Mouse (Mus musculus) frontal cortex, postnatal 36 days (tissue): ENCODE measurements at regions not wholly inside any gene's neighbourhood (a gene's known extent, or its start where the extent isn't known, plus 50 kb on each side); places are given as distances from the start of the nearest gene placed in this dataset.
"Not testable (repeated sequence)": the region's sequence is repeated elsewhere in the genome, so short reads cannot be mapped to it uniquely, and the experiment has no call there.

Source experiments
- DNase-seq, 2 experiments: peaks; one replicate each; pipeline ENCODE4 v3.0.0; 2022; ENCODE audit warnings: low spot score in 2 of 2

DNA sequence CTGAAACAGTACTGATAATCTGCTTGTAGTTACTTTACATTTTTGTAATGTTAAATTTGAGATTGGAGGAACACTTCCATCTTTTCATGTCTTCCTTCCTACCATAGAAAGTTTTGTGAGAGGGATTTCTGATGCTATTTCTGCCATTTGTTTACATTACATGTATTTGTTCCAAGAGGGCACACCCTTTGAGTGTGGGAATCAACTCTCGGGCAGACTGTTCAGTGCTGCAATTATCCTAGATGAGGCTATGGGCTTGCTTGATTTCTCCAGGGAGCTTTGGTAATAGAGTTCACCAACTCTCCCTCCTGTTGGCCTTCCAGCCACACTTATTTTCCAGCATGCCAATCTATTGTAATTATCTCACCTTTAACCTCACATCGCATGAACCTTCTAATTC is 52.4 kb downstream of the Gm13691 start:
- no peak for DNase-seq

GRCm38 (mm10) chr2:84048398-84049140 is 58.2 kb downstream of the Gm13691 start:
- no peak for DNase-seq

- no peak for DNase-seq
Observed at GRCm38 (mm10) chr2:84051883-84052331, 61.6 kb downstream of the Gm13691 start.

DNA sequence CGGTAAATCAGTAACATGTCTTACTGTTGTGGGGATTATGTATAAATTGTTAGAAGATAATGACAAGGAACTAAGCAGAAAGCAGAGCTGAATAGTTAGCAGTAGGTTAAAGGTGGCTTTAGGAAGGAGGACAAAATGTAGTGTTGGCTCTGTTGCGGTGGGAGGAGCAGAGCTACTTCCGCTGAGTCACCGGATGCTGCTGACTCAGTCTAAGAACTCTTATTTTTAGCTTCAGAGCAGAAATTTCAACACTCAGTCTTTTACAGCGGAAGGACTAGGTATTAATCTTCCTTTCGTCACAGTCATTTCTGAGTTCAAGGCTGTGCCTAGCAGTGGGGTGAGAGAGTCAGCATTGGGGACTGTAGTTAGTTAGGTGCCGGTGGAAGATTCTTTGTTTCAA is 68.9 kb downstream of the Gm13691 start:
- DNase-seq = no peak

DNA sequence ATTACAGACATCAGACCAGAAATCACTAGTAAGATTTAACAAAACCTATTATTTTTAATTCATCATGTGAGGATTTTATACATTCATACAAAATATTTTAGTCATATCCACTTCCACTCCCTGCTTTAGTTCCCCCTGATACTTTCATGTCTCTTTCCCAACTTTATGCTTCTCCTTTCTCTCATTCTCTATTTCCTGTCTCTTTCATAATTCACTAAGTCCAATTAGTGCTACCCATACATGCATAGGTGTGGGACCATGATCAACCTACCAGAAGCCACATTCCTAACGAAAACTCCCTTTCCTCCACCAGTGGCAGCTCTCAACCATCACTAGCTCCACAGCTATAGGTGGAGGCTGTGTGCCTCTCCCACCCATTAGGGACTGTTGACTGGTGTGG is 70.9 kb downstream of the Gm13691 start:
- DNase-seq = no peak

- DNase-seq = no peak
Observed at GRCm38 (mm10) chr2:84064371-84064770, 74.0 kb downstream of the Gm13691 start.

DNA sequence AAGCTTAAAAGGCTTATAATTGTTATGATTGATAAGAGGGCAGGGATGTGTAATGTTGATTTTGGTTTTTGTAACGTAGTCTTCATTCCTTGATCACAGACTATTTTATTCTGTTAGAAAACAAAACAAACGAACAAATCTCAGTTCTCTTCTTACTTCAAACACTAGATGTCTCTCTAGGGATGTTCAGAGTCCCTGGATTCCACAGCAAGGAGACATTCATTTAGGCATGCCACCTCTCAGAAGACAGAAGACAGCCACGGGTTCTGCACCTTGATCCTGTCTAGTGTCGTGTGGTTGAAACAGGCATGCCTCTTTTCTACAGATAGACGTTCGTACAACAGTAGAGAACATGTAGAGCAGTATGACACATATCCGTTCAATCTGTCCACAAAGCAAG is 74.7 kb downstream of the Gm13691 start:
- peak in 1 of 2 experiments; percentile 13 for DNase-seq

GRCm38 (mm10) chr2:84065749-84066148 is 75.4 kb downstream of the Gm13691 start:
- DNase-seq = no peak

- DNase-seq = no peak
Observed at GRCm38 (mm10) chr2:84066151-84066693, 75.9 kb downstream of the Gm13691 start.

DNA sequence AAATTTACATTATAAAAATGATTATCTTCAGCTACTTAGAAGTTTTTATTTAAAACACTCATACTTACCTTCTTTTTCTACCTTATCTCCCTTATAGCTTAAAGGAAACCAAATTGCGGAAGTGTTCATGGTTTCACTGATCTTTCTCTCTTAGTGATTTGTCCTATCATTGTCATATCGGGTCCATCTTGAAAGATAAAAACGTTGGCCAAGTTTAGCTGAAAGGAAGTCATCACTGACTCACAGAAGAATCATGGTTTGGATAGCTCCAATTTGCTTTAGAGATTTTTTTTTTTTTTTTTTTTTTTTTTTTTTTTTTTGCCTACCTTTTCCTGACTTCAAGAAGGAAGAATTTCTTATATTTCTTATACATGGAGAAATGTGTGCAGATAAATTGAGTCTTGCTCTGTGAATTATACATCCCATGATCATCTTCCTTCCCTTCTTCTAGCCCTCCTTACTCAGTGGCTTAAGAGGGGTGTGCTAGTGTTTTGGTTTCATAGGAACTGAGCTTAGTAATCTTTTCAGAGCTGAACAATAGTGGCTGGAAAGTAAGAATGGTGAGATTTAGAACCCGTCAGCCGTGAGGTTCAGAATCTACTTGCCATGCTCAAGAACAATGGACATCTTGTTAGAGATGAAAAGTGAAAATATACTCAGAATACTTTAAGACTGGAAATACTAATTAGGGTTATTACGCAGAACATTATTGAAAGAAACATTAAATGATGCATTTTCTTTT is 76.6 kb downstream of the Gm13691 start:
- DNase-seq = no peak

DNA sequence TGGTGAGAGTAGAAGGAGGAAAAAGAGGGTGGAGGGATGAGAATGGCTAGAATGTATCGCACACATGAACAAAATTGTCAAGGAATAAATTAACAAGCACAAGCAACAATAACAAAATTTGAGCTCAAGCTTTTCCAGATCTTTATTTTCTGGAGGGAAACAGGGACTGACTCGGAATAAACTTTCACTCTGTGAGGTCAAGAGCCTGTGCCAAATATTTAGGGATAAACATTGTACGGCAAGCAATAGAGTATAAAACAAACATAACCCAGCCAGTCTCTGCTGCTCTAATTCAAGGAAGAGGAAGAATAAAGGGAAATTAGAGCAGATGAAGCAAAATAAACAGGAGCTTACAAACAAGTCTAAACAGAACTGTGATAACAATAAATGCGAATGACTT is 78.3 kb downstream of the Gm13691 start:
- no peak for DNase-seq

DNA sequence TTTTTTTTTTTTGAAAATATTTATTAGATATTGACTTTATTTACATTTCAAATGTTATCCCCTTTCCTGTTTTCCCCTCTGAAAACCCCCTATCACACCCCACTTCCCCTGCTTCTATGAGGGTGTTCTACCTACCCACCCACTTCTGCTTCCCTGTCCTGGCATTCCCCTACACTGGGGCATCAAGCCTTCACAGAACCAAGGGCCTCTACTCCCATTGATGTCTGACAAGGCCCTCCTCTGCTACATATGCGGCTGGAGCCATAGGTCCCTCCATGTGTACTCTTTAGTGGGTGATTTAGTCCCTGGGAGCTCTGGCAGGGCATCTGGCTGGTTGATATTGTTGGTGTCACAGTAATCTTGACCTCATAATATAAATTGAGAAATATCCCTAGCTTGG is 79.1 kb downstream of the Gm13691 start:
- not testable (repeated sequence) for DNase-seq

- DNase-seq = no peak
Observed at GRCm38 (mm10) chr2:84072881-84073583, 82.7 kb downstream of the Gm13691 start.

GRCm38 (mm10) chr2:84075944-84076343 is 85.6 kb downstream of the Gm13691 start:
- no peak for DNase-seq

- DNase-seq = no peak
Observed at GRCm38 (mm10) chr2:84079284-84079683, 88.9 kb downstream of the Gm13691 start.

- DNase-seq = no peak
Observed at GRCm38 (mm10) chr2:84080228-84080627, 89.9 kb downstream of the Gm13691 start.

DNA sequence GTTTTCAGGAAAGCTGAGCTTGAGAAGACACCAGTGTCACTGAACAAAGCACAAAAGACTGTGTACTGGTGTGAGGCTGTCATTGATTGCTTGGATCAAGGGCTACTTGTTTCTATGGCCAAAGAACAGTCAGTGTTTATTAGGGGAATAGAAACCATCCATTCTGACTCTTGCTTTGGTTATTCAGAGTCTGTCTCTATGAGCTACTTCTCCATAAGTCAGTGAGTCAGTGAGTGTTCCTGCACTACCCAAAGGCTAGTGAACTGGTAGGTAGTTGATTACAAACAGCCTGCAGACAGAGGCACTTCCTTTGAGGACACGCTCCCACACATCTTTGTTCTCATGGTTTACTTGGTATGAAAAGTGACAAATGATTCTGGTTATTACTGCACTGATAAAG is 104.4 kb downstream of the Gm13691 start:
- DNase-seq = no peak

DNA sequence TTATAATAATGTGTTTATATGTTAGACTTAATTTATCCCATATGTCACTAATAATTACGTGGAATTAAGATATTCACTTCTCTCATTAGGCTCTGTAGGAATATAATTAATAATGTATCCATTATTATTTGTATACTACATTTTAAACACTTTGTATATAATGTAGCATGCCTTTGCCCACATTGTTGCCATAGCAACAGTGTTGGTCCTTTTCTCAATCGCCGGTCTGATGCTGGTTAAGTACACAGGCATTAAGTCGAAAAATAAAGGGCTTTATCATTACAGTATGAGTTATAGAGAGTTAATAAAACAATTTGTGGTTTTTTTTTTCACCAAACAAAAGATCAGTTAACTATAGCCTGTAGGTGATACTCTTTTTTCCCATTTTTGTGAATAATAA is 108.4 kb downstream of the Gm13691 start:
- DNase-seq = no peak

- DNase-seq = peak in 1 of 2 experiments; percentile 2
Observed at GRCm38 (mm10) chr2:84113562-84113961, 123.2 kb downstream of the Gm13691 start.

GRCm38 (mm10) chr2:84119839-84120238 is 129.5 kb downstream of the Gm13691 start:
- no peak for DNase-seq

DNA sequence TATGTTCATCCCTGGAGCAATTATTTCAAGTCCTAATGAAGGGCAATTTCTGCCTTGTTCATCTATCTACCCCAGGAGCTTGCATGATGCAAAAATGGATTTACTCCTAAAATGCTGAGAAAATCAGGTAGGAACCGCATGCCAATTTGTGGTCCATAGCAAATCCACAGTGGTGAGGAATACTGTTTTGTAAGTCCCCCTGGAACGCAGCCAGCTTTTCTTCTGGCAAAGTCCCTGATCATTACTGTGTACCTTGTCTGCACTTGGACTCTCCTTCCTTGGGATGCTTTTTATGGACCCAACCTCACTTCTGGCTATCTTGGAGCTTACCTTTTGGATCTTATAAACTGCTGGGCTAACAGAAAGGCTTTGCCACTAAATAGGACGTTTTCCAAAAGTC is 137.2 kb downstream of the Gm13691 start:
- no peak for DNase-seq

DNA sequence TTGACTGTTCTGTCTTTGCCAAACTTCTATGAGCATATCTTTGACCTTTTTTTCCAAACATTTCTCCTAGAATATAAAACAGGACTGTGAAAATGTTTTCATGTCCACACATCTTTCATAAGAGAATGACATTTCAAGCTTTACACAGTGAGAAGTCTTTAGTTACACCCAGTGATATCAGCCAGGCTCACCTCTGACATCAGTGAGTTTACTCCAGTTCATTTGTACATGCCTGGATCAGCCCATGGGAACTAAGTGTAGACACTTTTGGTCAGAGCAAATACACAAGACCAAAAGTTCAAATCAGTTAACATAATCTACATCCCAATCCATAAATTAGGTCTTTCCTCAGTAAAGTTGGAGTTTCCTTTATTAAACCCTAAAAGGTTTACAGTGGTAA is 171.4 kb downstream of the Gm13691 start:
- no peak for DNase-seq
